Mouse (Mus musculus) heart, embryonic 14.5 days (tissue): ENCODE measurements around the gene Tmem145. TPM values are rescaled to one million over a fixed set of nuclear protein-coding genes. Genes with fewer than 3 reads are reported as not detected.

Experiments used
- polyA plus RNA-seq: library from polyadenylated mRNA; unstranded; fragments of >200 nt; fragmentation: Nextera tagmentation; extraction: Ambion mirVana; gene quantifications from 2 replicates; pipeline ENCODE4 v1.2.1, GENCODE M21; 2014

Tmem145 gene
- polyA plus RNA-seq, 1 experiment from 2014 or later: 0.30 TPM

Other genes with a start within 250 kb of the Tmem145 start
- 5.7 and 8.3 TPM in 2 replicates for gene Grik5, start 233.8 kb upstream of the Tmem145 start, polyA plus RNA-seq
- 14.5 and 14.8 TPM in 2 replicates for gene Zfp574, start 233.5 kb upstream of the Tmem145 start, polyA plus RNA-seq
- 0.50 and 0.71 TPM in 2 replicates for gene Pou2f2, start 126.4 kb upstream of the Tmem145 start, polyA plus RNA-seq
- 4.8 and 5.7 TPM in 2 replicates for gene Dedd2, start 85.5 kb upstream of the Tmem145 start, polyA plus RNA-seq
- gene Zfp526, start 84.7 kb upstream of the Tmem145 start, polyA plus RNA-seq: 2.3 and 2.4 TPM in 2 replicates
- gene Gsk3a, start 68.3 kb upstream of the Tmem145 start, polyA plus RNA-seq: 10.0 and 12.2 TPM in 2 replicates
- gene Erf, start 55.3 kb upstream of the Tmem145 start, polyA plus RNA-seq: 14.4 and 17.4 TPM in 2 replicates
- 25.4 and 28.4 TPM in 2 replicates for gene Cic, start 38.4 kb upstream of the Tmem145 start, polyA plus RNA-seq
- 130 and 142 TPM in 2 replicates for gene Pafah1b3, start 8.1 kb upstream of the Tmem145 start, polyA plus RNA-seq
- 0.16 TPM in 1 of 2 replicates, not detected in the other for gene Prr19, start 4.7 kb upstream of the Tmem145 start, polyA plus RNA-seq
- 6.8 and 7.9 TPM in 2 replicates for gene Megf8, start 11.1 kb downstream of the Tmem145 start, polyA plus RNA-seq
- 0.31 TPM in 1 of 2 replicates, not detected in the other for gene Cnfn, start 63.6 kb downstream of the Tmem145 start, polyA plus RNA-seq
- gene Lipe, start 92.6 kb downstream of the Tmem145 start, polyA plus RNA-seq: 2.8 and 3.6 TPM in 2 replicates
- gene Cxcl17, start 106.8 kb downstream of the Tmem145 start, polyA plus RNA-seq: 0.28 and 0.36 TPM in 2 replicates
- gene Ceacam1, start 171.5 kb downstream of the Tmem145 start, polyA plus RNA-seq: 3.9 and 4.5 TPM in 2 replicates
- gene Ceacam2, start 233.8 kb downstream of the Tmem145 start, polyA plus RNA-seq: 0.20 TPM in 1 of 2 replicates, not detected in the other